Mouse (Mus musculus) bone marrow, adult 2 months (tissue): ENCODE data around the gene Btbd19.

Source experiments
- CTCF ChIP-seq: fragments of 200-500 bp; IDR thresholded peaks from 2 replicates; pipeline ENCODE4 v1.5.1; 2011; ENCODE audit warnings: low read length, control low read depth; ENCODE audit not compliant: control insufficient read depth, insufficient read depth
- POLR2A ChIP-seq: fragments of 200-500 bp; IDR thresholded peaks from 2 replicates; pipeline ENCODE4 v1.6.1; 2011; ENCODE audit warnings: low read depth, mild to moderate bottlenecking, control low read depth, low read length, borderline replicate concordance; ENCODE audit not compliant: control insufficient read depth

GRCm38 (mm10) chr4:117069647-117070046 lies 55.9 kb downstream of the Btbd19 start:
- no peak for TF ChIP-seq CTCF
- TF ChIP-seq POLR2A: no peak
